Mouse (Mus musculus): Measurements from ENCODE around the gene Ttc41. TPM values are rescaled to one million over a fixed set of nuclear protein-coding genes. Genes with fewer than 3 reads are reported as not detected.

Ttc41 gene
- polyA plus RNA-seq, 1 experiment from 2014 or later, result 1.7 TPM

GRCm38 (mm10) chr10:86814292-86815131, 108.9 kb downstream of the Ttc41 start:
- H3K4me1 ChIP-seq (replicated peaks), result peaks cover 4% of the 10 kb centered on the region
- WGBS, result 82% methylated on average over 19 of the region's 19 CpGs
- H3K4me3 ChIP-seq, result no peak overlapping the region
- no peak for ATAC-seq (ENCODE audit: low FRiP score, low read depth)
- H3K9ac ChIP-seq, result no peak overlapping the region
- no peaks in the 10 kb centered on the region for H3K9me3 ChIP-seq
- no peak overlapping the region for H3K4me2 ChIP-seq
- peaks cover 3% of the 10 kb centered on the region; the same call in 1 of the 2 replicates for H3K36me3 ChIP-seq
- H3K27me3 ChIP-seq, result no peaks in the 10 kb centered on the region
- H3K27ac ChIP-seq (replicated peaks), result no peak overlapping the region

GRCm38 (mm10) chr10:86815133-86815532, 109.5 kb downstream of the Ttc41 start:
- Histone ChIP-seq H3K9me3 (no peaks in the 10 kb centered on the region), H3K27ac (replicated peaks) (no peak overlapping the region), H3K9ac (no peak overlapping the region), H3K36me3 (peaks cover 5% of the 10 kb centered on the region; the same call in 1 of the 2 replicates), H3K4me3 (no peak overlapping the region), H3K27me3 (no peaks in the 10 kb centered on the region), H3K4me1 (replicated peaks) (peaks cover 8% of the 10 kb centered on the region), H3K4me2 (no peak overlapping the region)
- ATAC-seq (ENCODE audit: low FRiP score, low read depth), result no peak
- WGBS, result 87% methylated on average over 7 of the region's 7 CpGs

GRCm38 (mm10) chr10:86819649-86820165, 114.1 kb downstream of the Ttc41 start:
- no peak overlapping the region for H3K4me3 ChIP-seq
- H3K9ac ChIP-seq, result no peak overlapping the region
- H3K27ac ChIP-seq (replicated peaks), result peak overlapping the region; percentile 19
- peaks cover 8% of the 10 kb centered on the region for H3K4me1 ChIP-seq (replicated peaks)
- peaks cover 17% of the 10 kb centered on the region for H3K36me3 ChIP-seq
- H3K27me3 ChIP-seq, result no peaks in the 10 kb centered on the region
- 0 out of 2 replicates have a peak overlapping the region, but pooled peaks have one; percentile 9 for H3K4me2 ChIP-seq
- 13% methylated on average over 8 of the region's 8 CpGs for WGBS
- H3K9me3 ChIP-seq, result no peaks in the 10 kb centered on the region
- peak; percentile 83 for ATAC-seq (ENCODE audit: low FRiP score, low read depth)

- WGBS, result 94% methylated on average over 7 of the region's 7 CpGs
- H3K27ac ChIP-seq (replicated peaks), result no peak overlapping the region
- no peak for ATAC-seq (ENCODE audit: low FRiP score, low read depth)
- H3K4me1 ChIP-seq (replicated peaks), result peaks cover 8% of the 10 kb centered on the region
- no peak overlapping the region for H3K9ac ChIP-seq
- H3K27me3 ChIP-seq, result no peaks in the 10 kb centered on the region
- H3K36me3 ChIP-seq, result peaks cover 26% of the 10 kb centered on the region
- H3K9me3 ChIP-seq, result no peaks in the 10 kb centered on the region
- H3K4me3 ChIP-seq, result no peak overlapping the region
- no peak overlapping the region for H3K4me2 ChIP-seq
Measured at GRCm38 (mm10) chr10:86821014-86821413, 115.4 kb downstream of the Ttc41 start.

GRCm38 (mm10) chr10:86824093-86824492, 118.5 kb downstream of the Ttc41 start:
- H3K4me2 ChIP-seq, result no peak overlapping the region
- H3K9me3 ChIP-seq, result no peaks in the 10 kb centered on the region
- no peaks in the 10 kb centered on the region for H3K27me3 ChIP-seq
- H3K4me3 ChIP-seq, result no peak overlapping the region
- peaks cover 26% of the 10 kb centered on the region for H3K36me3 ChIP-seq
- 81% methylated on average over 6 of the region's 6 CpGs for WGBS
- no peak overlapping the region for H3K27ac ChIP-seq (replicated peaks)
- peaks cover 8% of the 10 kb centered on the region for H3K4me1 ChIP-seq (replicated peaks)
- no peak overlapping the region for H3K9ac ChIP-seq
- ATAC-seq (ENCODE audit: low FRiP score, low read depth), result no peak

- Histone ChIP-seq H3K4me3 (no peak overlapping the region), H3K27me3 (no peaks in the 10 kb centered on the region), H3K9ac (no peak overlapping the region), H3K36me3 (peaks cover 26% of the 10 kb centered on the region), H3K4me2 (no peak overlapping the region), H3K4me1 (replicated peaks) (peaks cover 1% of the 10 kb centered on the region), H3K9me3 (no peaks in the 10 kb centered on the region), H3K27ac (replicated peaks) (no peak overlapping the region)
- no peak for ATAC-seq (ENCODE audit: low FRiP score, low read depth)
- 65% methylated on average over 14 of the region's 14 CpGs for WGBS
Measured at GRCm38 (mm10) chr10:86824871-86825270, 119.3 kb downstream of the Ttc41 start.

GRCm38 (mm10) chr10:86825871-86826522, 120.4 kb downstream of the Ttc41 start:
- no peak overlapping the region for H3K4me3 ChIP-seq
- no peak overlapping the region for H3K4me2 ChIP-seq
- H3K9me3 ChIP-seq, result no peaks in the 10 kb centered on the region
- no peaks in the 10 kb centered on the region for H3K27me3 ChIP-seq
- ATAC-seq (ENCODE audit: low FRiP score, low read depth), result no peak
- no peak overlapping the region for H3K9ac ChIP-seq
- H3K27ac ChIP-seq (replicated peaks), result no peak overlapping the region
- H3K36me3 ChIP-seq, result peaks cover 17% of the 10 kb centered on the region
- H3K4me1 ChIP-seq (replicated peaks), result no peaks in the 10 kb centered on the region
- 82% methylated on average over 10 of the region's 10 CpGs for WGBS

Small RNAs within 50 kb of the gene (microRNA-seq; reads per million reads assigned to microRNA genes)
- gene Gm25745, result 0.87 reads per million

Other genes with a start within 250 kb of the Ttc41 start
- 25.8 and 30.1 TPM in 2 replicates for gene Syn3, start 206.9 kb upstream of the Ttc41 start, polyA plus RNA-seq (2015; fragmentation: Nextera tagmentation; extraction: Ambion mirVana)
- gene Hsp90b1, start 302 bp upstream of the Ttc41 start, polyA plus RNA-seq (2015; fragmentation: Nextera tagmentation; extraction: Ambion mirVana), result 308 and 330 TPM in 2 replicates
- gene Gm49358, start 58.2 kb downstream of the Ttc41 start, polyA plus RNA-seq (2015; fragmentation: Nextera tagmentation; extraction: Ambion mirVana), result not detected in 2 replicates
- gene Nt5dc3, start 73.2 kb downstream of the Ttc41 start, polyA plus RNA-seq (2015; fragmentation: Nextera tagmentation; extraction: Ambion mirVana), result 10.8 and 12.0 TPM in 2 replicates